Mouse (Mus musculus) thymus, adult 2 months (tissue): ENCODE data around the gene Chst8.

ENCODE experiments used
- CTCF ChIP-seq: fragments of 200-500 bp; IDR thresholded peaks from 2 replicates; pipeline ENCODE4 v1.5.1; 2012; ENCODE audit warnings: mild to moderate bottlenecking, control low read depth, low read length, moderate library complexity, borderline replicate concordance; ENCODE audit not compliant: control insufficient read depth, poor library complexity, insufficient read depth; ENCODE audit errors: extremely low read depth
- POLR2A ChIP-seq: fragments of 200-500 bp; IDR thresholded peaks from 2 replicates; pipeline ENCODE4 v1.6.1; 2012; ENCODE audit warnings: mild to moderate bottlenecking, low read length, control low read depth, moderate library complexity; ENCODE audit not compliant: control insufficient read depth, poor library complexity, insufficient read depth; ENCODE audit errors: extremely low read depth

DNA sequence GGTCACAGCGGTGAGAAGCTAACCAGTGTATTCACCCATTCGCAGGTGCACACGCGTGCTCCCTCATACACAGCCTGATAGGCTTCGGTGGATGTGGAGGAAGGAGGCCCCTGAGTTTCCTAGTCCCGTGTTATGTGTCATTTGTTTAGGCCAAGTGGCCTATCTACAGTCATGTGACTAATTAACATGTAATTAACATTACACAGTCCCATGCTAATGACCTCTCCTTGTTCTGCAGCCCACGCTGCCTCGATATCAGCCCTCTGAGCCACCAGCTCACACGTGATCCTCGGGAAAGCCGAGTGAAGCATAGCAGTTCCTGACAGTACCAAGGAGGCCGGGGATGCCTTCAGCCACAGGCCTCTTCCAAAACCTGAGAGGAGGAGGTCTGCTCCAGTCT lies 36.9 kb downstream of the Chst8 start:
- no peak for TF ChIP-seq POLR2A
- no peak for TF ChIP-seq CTCF
